Mouse (Mus musculus): ENCODE measurements around the gene Rapgef6. TPM values are rescaled to one million over a fixed set of nuclear protein-coding genes. Genes with fewer than 3 reads are reported as not detected.

The Rapgef6 gene
- polyA plus RNA-seq, 1 experiment from 2014 or later: 40.9 TPM

DNA sequence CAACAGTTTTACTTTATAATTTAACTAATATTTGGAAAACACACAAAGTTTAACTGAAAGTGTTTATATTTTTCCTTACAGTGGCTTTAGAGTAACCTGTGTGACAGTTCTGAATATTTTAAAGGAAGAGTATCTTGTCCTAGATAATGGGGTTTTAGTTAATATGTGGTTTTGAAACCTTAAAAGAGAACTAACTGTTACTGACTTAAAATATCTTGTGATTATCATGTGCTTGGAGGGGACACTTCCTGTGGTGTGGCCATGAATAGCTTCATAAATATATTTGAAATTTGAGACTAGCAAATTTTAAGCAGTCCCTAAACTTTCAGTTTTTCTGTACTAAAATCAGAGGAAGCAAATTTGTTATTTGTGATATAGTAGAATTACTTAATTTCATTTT is 125.9 kb downstream of the Rapgef6 start:
- no peak overlapping the region for H3K4me2 ChIP-seq (ENCODE audit: low read length)
- H3K27me3 ChIP-seq (replicated peaks; ENCODE audit: control insufficient read depth, insufficient read depth, low read length): no peaks in the 10 kb centered on the region
- H3K9me3 ChIP-seq (ENCODE audit: control insufficient read depth, low read length): no peaks in the 10 kb centered on the region
- H3K9ac ChIP-seq (replicated peaks; ENCODE audit: low read depth, low read length): no peak overlapping the region
- no peak for ATAC-seq
- no peak overlapping the region for H3K4me3 ChIP-seq (replicated peaks; ENCODE audit: low read length)
- H3K4me1 ChIP-seq (replicated peaks; ENCODE audit: control insufficient read depth, insufficient read depth, low read length): no peaks in the 10 kb centered on the region
- no peak overlapping the region for H3K27ac ChIP-seq (ENCODE audit: low read length)
- peaks cover 3% of the 10 kb centered on the region; the same call in 1 of the 2 replicates for H3K36me3 ChIP-seq (ENCODE audit: control insufficient read depth, insufficient read depth)

GRCm38 (mm10) chr11:54655420-54655819 is 132.8 kb downstream of the Rapgef6 start:
- WGBS: 88% methylated on average over 2 of the region's 2 CpGs

DNA sequence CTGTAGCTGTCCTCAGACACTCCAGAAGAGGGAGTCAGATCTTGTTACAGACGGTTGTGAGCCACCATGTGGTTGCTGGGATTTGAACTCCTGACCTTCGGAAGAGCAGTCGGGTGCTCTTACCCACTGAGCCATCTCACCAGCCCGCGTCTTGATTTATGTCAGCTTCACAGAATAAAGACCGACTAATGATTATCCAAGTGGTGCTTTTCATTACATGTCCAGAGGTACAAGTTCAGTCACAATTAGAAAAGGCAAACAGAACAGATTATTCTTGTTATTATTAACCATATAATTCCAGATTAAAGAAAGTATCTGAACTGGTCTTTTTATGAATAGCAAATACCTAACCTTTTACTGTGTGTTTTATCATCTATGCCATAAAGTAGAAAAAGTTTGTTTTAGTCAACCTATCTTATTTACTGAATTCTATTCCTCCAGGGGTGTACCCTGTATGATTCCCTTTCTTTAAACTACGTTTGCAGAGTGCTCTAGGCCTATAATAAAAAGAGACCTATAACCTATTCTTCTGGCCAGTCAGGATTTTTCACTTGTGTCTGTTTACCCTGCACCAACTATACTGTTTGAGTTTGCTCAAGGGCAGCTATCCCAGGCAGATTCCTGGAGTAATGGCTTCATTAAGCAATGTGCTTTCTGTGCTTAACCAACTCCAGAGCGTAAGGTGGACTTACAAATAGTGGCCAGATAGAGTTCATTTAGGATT is 151.1 kb downstream of the Rapgef6 start:
- H3K9ac ChIP-seq (replicated peaks; ENCODE audit: low read depth, low read length): no peak overlapping the region
- WGBS: 83% methylated on average over 8 of the region's 8 CpGs
- no peak overlapping the region for H3K4me3 ChIP-seq (replicated peaks; ENCODE audit: low read length)
- ATAC-seq: no peak
- H3K9me3 ChIP-seq (ENCODE audit: control insufficient read depth, low read length): no peaks in the 10 kb centered on the region
- H3K36me3 ChIP-seq (ENCODE audit: control insufficient read depth, insufficient read depth): no peaks in the 10 kb centered on the region
- peaks cover 3% of the 10 kb centered on the region; the same call in 1 of the 2 replicates for H3K4me1 ChIP-seq (replicated peaks; ENCODE audit: control insufficient read depth, insufficient read depth, low read length)
- H3K4me2 ChIP-seq (ENCODE audit: low read length): no peak overlapping the region
- no peaks in the 10 kb centered on the region for H3K27me3 ChIP-seq (replicated peaks; ENCODE audit: control insufficient read depth, insufficient read depth, low read length)
- no peak overlapping the region for H3K27ac ChIP-seq (ENCODE audit: low read length)

More at GRCm38 (mm10) chr11:54655420-54655819, 132.8 kb downstream of the Rapgef6 start:
- H3K4me2 ChIP-seq (ENCODE audit: low read length): no peak overlapping the region
- H3K27me3 ChIP-seq (replicated peaks; ENCODE audit: control insufficient read depth, insufficient read depth, low read length): no peaks in the 10 kb centered on the region
- H3K4me1 ChIP-seq (replicated peaks; ENCODE audit: control insufficient read depth, insufficient read depth, low read length): no peaks in the 10 kb centered on the region
- no peak for ATAC-seq
- no peak overlapping the region for H3K9ac ChIP-seq (replicated peaks; ENCODE audit: low read depth, low read length)
- H3K27ac ChIP-seq (ENCODE audit: low read length): no peak overlapping the region
- no peak overlapping the region for H3K4me3 ChIP-seq (replicated peaks; ENCODE audit: low read length)
- peaks cover 5% of the 10 kb centered on the region; the same call in 1 of the 2 replicates for H3K36me3 ChIP-seq (ENCODE audit: control insufficient read depth, insufficient read depth)
- H3K9me3 ChIP-seq (ENCODE audit: control insufficient read depth, low read length): no peaks in the 10 kb centered on the region

DNA sequence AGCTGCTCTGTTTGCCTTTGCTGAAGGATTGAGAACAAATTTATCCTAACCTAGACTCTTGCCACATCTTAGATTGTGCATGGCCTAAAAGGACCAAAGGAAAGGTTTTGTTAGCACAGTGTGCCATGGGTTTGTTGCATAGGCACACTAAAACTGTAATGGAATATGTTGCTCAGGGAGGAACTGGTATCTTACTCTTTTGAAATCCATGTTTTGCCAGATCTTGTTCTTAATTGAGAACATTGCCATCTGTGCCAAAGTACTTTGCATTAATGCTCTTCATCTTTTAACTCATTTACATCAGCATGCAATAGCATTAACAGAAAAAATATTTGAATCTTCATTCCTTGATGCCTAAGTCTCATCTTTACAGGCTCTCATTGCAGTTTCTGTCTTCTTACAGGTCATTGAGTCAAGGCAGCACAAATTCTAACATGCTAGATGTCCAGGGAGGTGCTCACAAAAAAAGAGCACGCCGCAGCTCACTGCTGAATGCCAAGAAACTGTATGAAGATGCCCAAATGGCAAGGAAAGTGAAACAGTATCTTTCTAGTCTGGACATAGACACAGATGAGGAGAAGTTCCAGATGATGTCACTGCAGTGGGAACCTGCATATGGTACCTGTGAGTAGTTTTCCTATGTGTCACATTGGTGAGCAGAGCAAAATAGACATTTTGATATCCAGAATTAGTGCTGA is 153.3 kb downstream of the Rapgef6 start:
- H3K27ac ChIP-seq (ENCODE audit: low read length): peak overlapping the region; percentile 52
- no peak overlapping the region for H3K4me3 ChIP-seq (replicated peaks; ENCODE audit: low read length)
- peaks cover 9% of the 10 kb centered on the region; the same call in 1 of the 2 replicates for H3K36me3 ChIP-seq (ENCODE audit: control insufficient read depth, insufficient read depth)
- peaks cover 3% of the 10 kb centered on the region; the same call in 1 of the 2 replicates for H3K4me1 ChIP-seq (replicated peaks; ENCODE audit: control insufficient read depth, insufficient read depth, low read length)
- H3K9ac ChIP-seq (replicated peaks; ENCODE audit: low read depth, low read length): no peak overlapping the region
- no peaks in the 10 kb centered on the region for H3K9me3 ChIP-seq (ENCODE audit: control insufficient read depth, low read length)
- H3K27me3 ChIP-seq (replicated peaks; ENCODE audit: control insufficient read depth, insufficient read depth, low read length): no peaks in the 10 kb centered on the region
- no peak overlapping the region for H3K4me2 ChIP-seq (ENCODE audit: low read length)
- no peak for ATAC-seq
- 79% methylated on average over 2 of the region's 2 CpGs for WGBS

- Histone ChIP-seq H3K27me3 (replicated peaks; ENCODE audit: control insufficient read depth, insufficient read depth, low read length) (no peaks in the 10 kb centered on the region), H3K4me1 (replicated peaks; ENCODE audit: control insufficient read depth, insufficient read depth, low read length) (peaks cover 3% of the 10 kb centered on the region; the same call in 1 of the 2 replicates), H3K27ac (ENCODE audit: low read length) (no peak overlapping the region), H3K9me3 (ENCODE audit: control insufficient read depth, low read length) (no peaks in the 10 kb centered on the region), H3K4me3 (replicated peaks; ENCODE audit: low read length) (no peak overlapping the region), H3K36me3 (ENCODE audit: control insufficient read depth, insufficient read depth) (peaks cover 9% of the 10 kb centered on the region), H3K9ac (replicated peaks; ENCODE audit: low read depth, low read length) (no peak overlapping the region), H3K4me2 (ENCODE audit: low read length) (no peak overlapping the region)
- WGBS: 99% methylated on average over 2 of the region's 2 CpGs
- no peak for ATAC-seq
Observed at GRCm38 (mm10) chr11:54679141-54679540, 156.5 kb downstream of the Rapgef6 start.

DNA sequence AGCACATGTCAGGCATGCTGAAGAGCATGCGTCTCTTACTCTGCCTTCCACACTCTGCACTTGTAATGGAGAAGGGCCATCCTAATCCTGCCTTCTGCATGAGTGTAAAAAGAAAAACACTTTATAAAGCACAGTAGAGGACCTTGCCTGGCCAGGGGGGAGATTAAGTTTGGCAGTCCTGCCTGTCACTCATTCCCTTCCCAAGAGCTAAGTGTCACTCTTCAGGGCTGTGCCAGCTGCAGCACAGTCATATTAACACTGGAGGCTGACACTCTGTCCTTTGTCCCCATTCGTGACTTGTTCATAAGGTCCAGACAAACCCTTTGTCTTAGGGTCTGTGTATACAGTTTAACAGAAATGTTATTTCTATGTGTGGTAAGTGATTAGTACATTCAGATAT is 162.2 kb downstream of the Rapgef6 start:
- H3K9me3 ChIP-seq (ENCODE audit: control insufficient read depth, low read length): no peaks in the 10 kb centered on the region
- no peak overlapping the region for H3K27ac ChIP-seq (ENCODE audit: low read length)
- no peak for ATAC-seq
- no peak overlapping the region for H3K9ac ChIP-seq (replicated peaks; ENCODE audit: low read depth, low read length)
- no peak overlapping the region for H3K4me3 ChIP-seq (replicated peaks; ENCODE audit: low read length)
- H3K36me3 ChIP-seq (ENCODE audit: control insufficient read depth, insufficient read depth): peaks cover 6% of the 10 kb centered on the region
- WGBS: 64% methylated on average over 2 of the region's 2 CpGs
- no peak overlapping the region for H3K4me2 ChIP-seq (ENCODE audit: low read length)
- no peaks in the 10 kb centered on the region for H3K4me1 ChIP-seq (replicated peaks; ENCODE audit: control insufficient read depth, insufficient read depth, low read length)
- no peaks in the 10 kb centered on the region for H3K27me3 ChIP-seq (replicated peaks; ENCODE audit: control insufficient read depth, insufficient read depth, low read length)

GRCm38 (mm10) chr11:54690171-54690570 is 167.5 kb downstream of the Rapgef6 start:
- no peaks in the 10 kb centered on the region for H3K4me1 ChIP-seq (replicated peaks; ENCODE audit: control insufficient read depth, insufficient read depth, low read length)

GRCm38 (mm10) chr11:54691179-54691578 is 168.5 kb downstream of the Rapgef6 start:
- WGBS: 95% methylated on average over 4 of the region's 4 CpGs
- Histone ChIP-seq H3K36me3 (ENCODE audit: control insufficient read depth, insufficient read depth) (peaks cover 7% of the 10 kb centered on the region), H3K4me1 (replicated peaks; ENCODE audit: control insufficient read depth, insufficient read depth, low read length) (no peaks in the 10 kb centered on the region), H3K27me3 (replicated peaks; ENCODE audit: control insufficient read depth, insufficient read depth, low read length) (no peaks in the 10 kb centered on the region), H3K4me2 (ENCODE audit: low read length) (no peak overlapping the region), H3K9ac (replicated peaks; ENCODE audit: low read depth, low read length) (no peak overlapping the region), H3K27ac (ENCODE audit: low read length) (no peak overlapping the region), H3K9me3 (ENCODE audit: control insufficient read depth, low read length) (no peaks in the 10 kb centered on the region), H3K4me3 (replicated peaks; ENCODE audit: low read length) (no peak overlapping the region)
- no peak for ATAC-seq

More at GRCm38 (mm10) chr11:54690171-54690570, 167.5 kb downstream of the Rapgef6 start:
- Histone ChIP-seq H3K9ac (replicated peaks; ENCODE audit: low read depth, low read length) (no peak overlapping the region), H3K9me3 (ENCODE audit: control insufficient read depth, low read length) (no peaks in the 10 kb centered on the region), H3K4me2 (ENCODE audit: low read length) (no peak overlapping the region), H3K27me3 (replicated peaks; ENCODE audit: control insufficient read depth, insufficient read depth, low read length) (no peaks in the 10 kb centered on the region), H3K4me3 (replicated peaks; ENCODE audit: low read length) (no peak overlapping the region), H3K27ac (ENCODE audit: low read length) (no peak overlapping the region), H3K36me3 (ENCODE audit: control insufficient read depth, insufficient read depth) (peaks cover 7% of the 10 kb centered on the region)
- WGBS: 88% methylated on average over 4 of the region's 4 CpGs
- ATAC-seq: no peak

GRCm38 (mm10) chr11:54693696-54694095 is 171.0 kb downstream of the Rapgef6 start:
- no peak overlapping the region for H3K27ac ChIP-seq (ENCODE audit: low read length)
- 92% methylated on average over 6 of the region's 6 CpGs for WGBS
- H3K4me2 ChIP-seq (ENCODE audit: low read length): no peak overlapping the region
- no peaks in the 10 kb centered on the region for H3K4me1 ChIP-seq (replicated peaks; ENCODE audit: control insufficient read depth, insufficient read depth, low read length)
- ATAC-seq: no peak
- no peaks in the 10 kb centered on the region for H3K27me3 ChIP-seq (replicated peaks; ENCODE audit: control insufficient read depth, insufficient read depth, low read length)
- H3K9me3 ChIP-seq (ENCODE audit: control insufficient read depth, low read length): no peaks in the 10 kb centered on the region
- peaks cover 17% of the 10 kb centered on the region for H3K36me3 ChIP-seq (ENCODE audit: control insufficient read depth, insufficient read depth)
- no peak overlapping the region for H3K4me3 ChIP-seq (replicated peaks; ENCODE audit: low read length)
- H3K9ac ChIP-seq (replicated peaks; ENCODE audit: low read depth, low read length): no peak overlapping the region

All from forebrain, embryonic 16.5 days (tissue).